ENCODE assay signal across 13 mouse cellular contexts in the genomic region with DNA sequence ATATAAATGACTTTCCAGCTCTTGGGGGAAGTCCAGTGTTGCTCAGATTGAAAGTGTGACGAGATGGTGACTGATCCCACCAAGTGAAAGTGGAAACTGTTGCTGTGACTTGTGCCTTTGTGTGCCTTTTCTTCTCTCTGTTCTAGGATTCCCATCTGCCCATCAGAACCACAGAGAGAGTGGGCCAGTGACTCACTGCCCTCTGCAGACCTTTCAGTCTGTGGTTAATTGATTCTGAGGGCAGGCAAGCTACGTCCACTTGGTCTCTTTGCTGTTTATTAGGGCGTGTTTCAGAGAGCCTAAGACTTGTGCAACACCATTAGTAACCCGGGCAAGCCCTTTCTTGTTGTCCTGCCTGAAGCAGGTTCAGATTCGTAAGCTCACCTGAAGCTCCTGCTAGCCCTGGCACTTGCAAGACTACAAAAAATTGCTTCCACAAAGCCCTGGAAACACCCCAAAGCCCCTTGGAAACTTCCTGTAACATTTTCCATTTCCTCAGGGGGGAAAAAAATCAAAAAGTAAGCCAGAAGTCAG. TPM values are rescaled to one million over a fixed set of nuclear protein-coding genes. Genes with fewer than 3 reads are reported as not detected.
DNase-seq lines count a peak whose midpoint lies in the region; ATAC-seq and TF ChIP-seq lines count a peak whose summit lies in the region.
"Had no signal": no experiment of that assay in that cellular context is flagged by ENCODE, and none has a peak within 500 bp of the region (broad histone marks: within the 10 kb centered on the region; RNA-seq: fewer than 3 reads in every experiment).

No protein-coding gene starts in this region.

- TF ChIP-seq EP300 in liver, postnatal 0 days (IDR thresholded peaks at IDR 0.05; ENCODE audit: low read depth): no peak
- peak; percentile 77 for TF ChIP-seq EP300 in CH12.LX (IDR thresholded peaks at IDR 0.05; ENCODE audit: low read length)

- no peak overlapping the region for H3K9ac ChIP-seq in liver, postnatal 0 days (replicated peaks)
- no peak overlapping the region for H3K9ac ChIP-seq in liver, embryonic 12.5 days
- no peak overlapping the region; the same call in 1 of the 2 replicates for H3K9ac ChIP-seq in CH12.LX (ENCODE audit: insufficient read depth, low read depth)
- H3K9ac ChIP-seq in neural tube, embryonic 15.5 days (replicated peaks): no peak overlapping the region
- H3K9ac ChIP-seq in forebrain, embryonic 11.5 days (ENCODE audit: low read length): no peak overlapping the region

- peak overlapping the region; percentile 59 for H3K27ac ChIP-seq in liver, postnatal 0 days (ENCODE audit: low read depth)
- no peak overlapping the region for H3K27ac ChIP-seq in liver, embryonic 12.5 days
- no peak overlapping the region for H3K27ac ChIP-seq in CH12.LX (ENCODE audit: insufficient read depth, low read depth)
- no peak overlapping the region for H3K27ac ChIP-seq in left cerebral cortex, adult 2 months
- H3K27ac ChIP-seq in neural tube, embryonic 15.5 days (replicated peaks): no peak overlapping the region
- no peak overlapping the region for H3K27ac ChIP-seq in forebrain, embryonic 11.5 days (ENCODE audit: low read depth, low read length)
- H3K27ac ChIP-seq: hindbrain, embryonic 10.5 days had no signal

- no peaks in the 10 kb centered on the region for H3K27me3 ChIP-seq in liver, postnatal 0 days (ENCODE audit: insufficient read depth, low read length)
- H3K27me3 ChIP-seq in liver, embryonic 12.5 days (replicated peaks): no peaks in the 10 kb centered on the region
- H3K27me3 ChIP-seq in CH12.LX (replicated peaks): no peaks in the 10 kb centered on the region
- H3K27me3 ChIP-seq in neural tube, embryonic 15.5 days (replicated peaks): no peaks in the 10 kb centered on the region
- no peaks in the 10 kb centered on the region for H3K27me3 ChIP-seq in forebrain, embryonic 11.5 days (ENCODE audit: control insufficient read depth, insufficient read depth, low read length)

- dilution Hi-C loops in CH12.LX (cut with MboI; ENCODE audit: extremely low pct_ligation_motif_present, extremely low pct_unique_long_range_greater_than_20kb, low sequenced_read_pairs): no loop called here

- WGBS in liver, postnatal 0 days (ENCODE audit: insufficient replicate concordance): 36% methylated on average over 5 of the region's 5 CpGs
- 53% methylated on average over 5 of the region's 5 CpGs for WGBS in liver, embryonic 12.5 days (ENCODE audit: insufficient replicate concordance)
- 71% methylated on average over 5 of the region's 5 CpGs for WGBS in neural tube, embryonic 15.5 days
- 68% methylated on average over 5 of the region's 5 CpGs for WGBS in forebrain, embryonic 11.5 days

- intact Hi-C loops in left cerebral cortex, adult 2 months (cut with DNase I): no loop called here

- no peak for TF ChIP-seq CTCF in liver, postnatal 0 days (IDR thresholded peaks at IDR 0.05; ENCODE audit: low read depth)
- TF ChIP-seq CTCF in CH12.LX (conservative IDR thresholded peaks at IDR 0.05 in 1 of 2, IDR thresholded peaks at IDR 0.05 in 1 of 2; ENCODE audit: low read depth in 2 of 2, low read length in 2 of 2): no peak
- TF ChIP-seq CTCF in left cerebral cortex, adult 2 months (IDR thresholded peaks at IDR 0.05): no peak

- peak; percentile 3 for TF ChIP-seq RAD21 in CH12.LX (IDR thresholded peaks at IDR 0.05; ENCODE audit: low read depth, low read length)

- ATAC-seq in liver, postnatal 0 days: peak; percentile 89
- ATAC-seq in liver, embryonic 12.5 days: no peak
- ATAC-seq in neutrophil, adult 5-6 weeks (ENCODE audit: extremely low read depth, insufficient number of reproducible peaks, low FRiP score, poor library complexity, severe bottlenecking): 0 out of 2 replicates have a peak, but pooled peaks have one; percentile 4
- no peak for ATAC-seq in neural tube, embryonic 15.5 days (ENCODE audit: low FRiP score)
- ATAC-seq in forebrain, embryonic 11.5 days (replicated peaks; ENCODE audit: low FRiP score): no peak

- H3K9me3 ChIP-seq in liver, postnatal 0 days (ENCODE audit: low read length): no peaks in the 10 kb centered on the region
- H3K9me3 ChIP-seq in liver, embryonic 12.5 days (replicated peaks): no peaks in the 10 kb centered on the region
- H3K9me3 ChIP-seq in CH12.LX (replicated peaks; ENCODE audit: low read length): no peaks in the 10 kb centered on the region
- no peaks in the 10 kb centered on the region for H3K9me3 ChIP-seq in neural tube, embryonic 15.5 days (replicated peaks)
- H3K9me3 ChIP-seq in forebrain, embryonic 11.5 days (ENCODE audit: control insufficient read depth, low read length): no peaks in the 10 kb centered on the region
- H3K9me3 ChIP-seq: hindbrain, embryonic 10.5 days had no signal

- no peak for TF ChIP-seq POLR2A in CH12.LX (IDR thresholded peaks at IDR 0.05; ENCODE audit: low read depth, low read length)

- no peak for DNase-seq in liver, postnatal 0 days
- peak; percentile 72 for DNase-seq in CH12.LX (ENCODE audit: extremely low read depth)
- peak; percentile 84 for DNase-seq in fat pad, adult 2 months (ENCODE audit: extremely low read depth, low read depth, low spot score)
- DNase-seq in left cerebral cortex, adult 2 months (ENCODE audit: extremely low spot score in 1 of 2, low spot score in 2 of 2): no peak
- DNase-seq in forebrain, embryonic 11.5 days (ENCODE audit: low spot score): no peak
- DNase-seq: cerebellum, postnatal 10 days; kidney, postnatal 14 days; left cerebral cortex, postnatal 4 days; right cerebral cortex, postnatal 14 days had no signal

- H3K79me2 ChIP-seq in CH12.LX (replicated peaks; ENCODE audit: control insufficient read depth, extremely low read depth, insufficient read depth, poor library complexity, severe bottlenecking): no peaks in the 10 kb centered on the region

- H3K36me3 ChIP-seq in liver, postnatal 0 days (replicated peaks; ENCODE audit: insufficient read depth, low read length): peaks cover 5% of the 10 kb centered on the region; the same call in 1 of the 2 replicates
- no peaks in the 10 kb centered on the region for H3K36me3 ChIP-seq in liver, embryonic 12.5 days
- no peaks in the 10 kb centered on the region for H3K36me3 ChIP-seq in CH12.LX (replicated peaks in 1 of 2; ENCODE audit: control insufficient read depth in 1 of 2, insufficient read depth in 1 of 2, low read length in 1 of 2)
- H3K36me3 ChIP-seq in neural tube, embryonic 15.5 days: no peaks in the 10 kb centered on the region
- no peaks in the 10 kb centered on the region for H3K36me3 ChIP-seq in forebrain, embryonic 11.5 days (ENCODE audit: control insufficient read depth, insufficient read depth, low read length)
- H3K36me3 ChIP-seq: hindbrain, embryonic 10.5 days had no signal

- H3K4me3 ChIP-seq in liver, postnatal 0 days (ENCODE audit: low read depth, low read length): no peak overlapping the region
- no peak overlapping the region for H3K4me3 ChIP-seq in liver, embryonic 12.5 days
- H3K4me3 ChIP-seq in CH12.LX (replicated peaks in 1 of 3; ENCODE audit: low read depth in 2 of 3, low read length in 2 of 3, poor library complexity in 1 of 3): peak overlapping the region in 1 of 3 experiments; percentile 26
- no peak overlapping the region for H3K4me3 ChIP-seq in left cerebral cortex, adult 2 months
- no peak overlapping the region for H3K4me3 ChIP-seq in neural tube, embryonic 15.5 days (replicated peaks)
- H3K4me3 ChIP-seq in forebrain, embryonic 11.5 days (ENCODE audit: low read depth, low read length): no peak overlapping the region
- H3K4me3 ChIP-seq: hindbrain, embryonic 10.5 days had no signal

- in situ Hi-C loops in CH12.LX (cut with MboI; ENCODE audit: low pct_ligation_motif_present, low pct_unique_long_range_greater_than_20kb, low sequenced_read_pairs): no loop called here

- H3K4me1 ChIP-seq in liver, postnatal 0 days (ENCODE audit: insufficient read depth): peaks cover 11% of the 10 kb centered on the region
- peaks cover 7% of the 10 kb centered on the region; the same call in 1 of the 2 replicates for H3K4me1 ChIP-seq in liver, embryonic 12.5 days
- H3K4me1 ChIP-seq in CH12.LX (ENCODE audit: control insufficient read depth in 1 of 2, insufficient read depth in 2 of 2): peaks cover 2 to 8% of the 10 kb centered on the region in 2 experiments; a peak in 3 of 4 replicates
- H3K4me1 ChIP-seq in neural tube, embryonic 15.5 days: no peaks in the 10 kb centered on the region
- H3K4me1 ChIP-seq in forebrain, embryonic 11.5 days (replicated peaks; ENCODE audit: control insufficient read depth, insufficient read depth, low read length): no peaks in the 10 kb centered on the region

- no peak overlapping the region; the same call in 1 of the 2 replicates for H3K4me2 ChIP-seq in liver, postnatal 0 days (ENCODE audit: low read depth, low read length)
- H3K4me2 ChIP-seq in liver, embryonic 12.5 days: no peak overlapping the region
- H3K4me2 ChIP-seq in CH12.LX (ENCODE audit: insufficient read depth, low read depth, poor library complexity, severe bottlenecking): peak overlapping the region; percentile 47
- no peak overlapping the region for H3K4me2 ChIP-seq in neural tube, embryonic 15.5 days
- H3K4me2 ChIP-seq in forebrain, embryonic 11.5 days (ENCODE audit: low read depth, low read length, severe bottlenecking): no peak overlapping the region

TF ChIP-seq in CH12.LX, 34 proteins besides CTCF, POLR2A, EP300 and RAD21 (continues in another document):
- peak; percentile 91 for TF ChIP-seq ETS1 (conservative IDR thresholded peaks at IDR 0.05; ENCODE audit: low read depth, low read length)
- no peak for TF ChIP-seq USF2 (conservative IDR thresholded peaks at IDR 0.05; ENCODE audit: low read depth, low read length)
- no peak for TF ChIP-seq HCFC1 (IDR thresholded peaks at IDR 0.05; ENCODE audit: low read depth, low read length)
- TF ChIP-seq MYC (IDR thresholded peaks at IDR 0.05; ENCODE audit: low read depth, low read length): no peak
- peak; percentile 69 for TF ChIP-seq JUN (IDR thresholded peaks at IDR 0.05; ENCODE audit: insufficient read depth, low read depth, low read length)
- peak; percentile 59; the same call in 1 of the 2 replicates for TF ChIP-seq RCOR1 (conservative IDR thresholded peaks at IDR 0.05; ENCODE audit: low read depth, low read length)
- no peak for TF ChIP-seq MXI1 (IDR thresholded peaks at IDR 0.05; ENCODE audit: low read depth, low read length)
- no peak for TF ChIP-seq NRF1 (IDR thresholded peaks at IDR 0.05; ENCODE audit: low read depth, low read length)
- TF ChIP-seq USF1 (IDR thresholded peaks at IDR 0.05; ENCODE audit: low read depth, low read length): no peak
- no peak for TF ChIP-seq MAX (IDR thresholded peaks at IDR 0.05; ENCODE audit: low read length)

RNA-seq across cellular contexts. Expression of a gene that starts 52.5 kb away (rescaled TPM):
- polyA plus RNA-seq in liver, postnatal 0 days (2015; fragmentation: Nextera tagmentation; extraction: Ambion mirVana): 3.6 and 3.9 TPM in 2 replicates
- 9.3 and 9.4 TPM in 2 replicates for polyA plus RNA-seq in liver, embryonic 12.5 days (2016; fragmentation: Nextera tagmentation; extraction: Ambion mirVana)
- total RNA-seq in CH12.LX (2012; rRNA removed) (7.5 and 8.2 TPM in 2 replicates), CH12.LX (2014; rRNA removed) (11.4 and 13.3 TPM in 2 replicates)
- 4.0 and 4.4 TPM in 2 replicates for polyA plus RNA-seq in CH12.LX (2012; ENCODE audit: insufficient read length, low read depth)
- total RNA-seq in neutrophil, adult 5-6 weeks (2017): 89.9 and 91.2 TPM in 2 replicates
- total RNA-seq in left cerebral cortex, adult 2 months (2021): 10 to 100 TPM; 27.6 to 31.8 TPM
- polyA plus RNA-seq in neural tube, embryonic 15.5 days (2015; fragmentation: Nextera tagmentation; extraction: Ambion mirVana): 13.6 and 15.9 TPM in 2 replicates
- polyA plus RNA-seq in forebrain, embryonic 11.5 days (2014; fragmentation: Nextera tagmentation; extraction: Ambion mirVana): 13.5 and 17.4 TPM in 2 replicates

Comparison
In these comparisons a context has a peak if more than half of its experiments do, and no peak if none do; other contexts are left out.
1. ATAC-seq: peak in liver, postnatal 0 days (single experiment) and neutrophil, adult 5-6 weeks (single experiment); none in liver, embryonic 12.5 days (single experiment), neural tube, embryonic 15.5 days (single experiment) and forebrain, embryonic 11.5 days (single experiment).
2. DNase-seq: peak in CH12.LX (single experiment) and fat pad, adult 2 months (single experiment); none in liver, postnatal 0 days (single experiment), left cerebral cortex, adult 2 months (0 of 2) and forebrain, embryonic 11.5 days (single experiment).